Mouse (Mus musculus): ENCODE results near the gene Atxn1.

The Atxn1 gene

DNA sequence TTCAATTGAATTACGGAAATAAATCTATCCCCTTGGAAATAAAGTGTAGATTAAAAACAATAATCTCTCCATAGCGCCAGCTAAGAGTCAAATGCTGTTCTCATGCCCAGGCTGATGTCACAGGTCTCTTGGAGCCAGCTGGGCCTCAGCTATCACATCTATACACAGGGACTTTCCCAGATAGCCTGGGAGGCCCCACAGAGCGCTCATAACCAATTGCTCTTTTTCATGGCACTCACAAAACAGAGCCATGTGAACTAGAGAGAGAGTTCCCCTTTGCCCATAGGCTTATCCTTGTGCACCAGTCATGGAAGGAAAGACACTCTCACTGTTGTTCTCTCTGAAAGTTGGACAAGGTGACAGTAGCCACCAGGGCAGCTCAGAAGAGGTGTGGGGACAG is 230.3 kb downstream of the Atxn1 start:
- no peak for DNase-seq (ENCODE audit: low spot score in 2 of 2)

DNA sequence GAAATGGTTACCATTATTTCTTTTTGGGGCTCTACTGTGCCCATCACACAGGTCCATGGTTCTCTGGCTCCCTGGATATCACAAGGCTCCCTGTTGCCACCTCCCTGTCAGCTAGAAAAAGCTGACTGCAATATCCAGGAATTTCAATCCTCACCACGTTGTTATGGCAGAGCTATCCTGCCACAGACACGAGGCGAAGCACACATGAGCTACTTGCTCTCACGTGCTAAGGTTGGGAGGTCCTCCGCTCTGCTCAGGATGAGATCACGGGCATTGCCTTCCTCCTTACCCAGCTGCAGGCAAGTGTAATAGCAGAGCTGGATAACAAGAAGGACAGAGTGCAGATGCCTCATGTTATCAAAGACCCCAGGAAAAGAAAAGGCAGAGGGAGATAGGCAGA is 232.2 kb downstream of the Atxn1 start:
- DNase-seq (ENCODE audit: low spot score in 2 of 2): no peak

DNA sequence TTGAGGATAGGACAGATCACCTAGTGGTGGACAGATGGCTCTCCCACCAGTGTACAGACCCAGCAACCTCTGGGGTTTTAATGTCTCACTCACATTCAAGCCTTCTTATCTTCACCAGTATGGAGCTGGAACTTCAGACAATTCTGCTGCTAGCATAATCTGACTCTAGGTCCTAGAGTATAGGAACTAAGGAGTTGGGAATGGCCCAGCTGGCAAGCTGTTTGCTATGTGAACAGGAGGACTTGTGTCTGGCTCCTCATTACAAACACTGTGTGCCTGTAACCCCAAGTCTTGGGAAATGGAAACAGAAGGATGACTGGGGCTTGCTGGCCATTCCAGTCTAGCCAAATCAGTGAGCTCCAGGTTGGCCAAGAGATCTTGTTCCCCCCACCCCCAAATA is 237.9 kb downstream of the Atxn1 start:
- DNase-seq (ENCODE audit: low spot score in 2 of 2): no peak

DNA sequence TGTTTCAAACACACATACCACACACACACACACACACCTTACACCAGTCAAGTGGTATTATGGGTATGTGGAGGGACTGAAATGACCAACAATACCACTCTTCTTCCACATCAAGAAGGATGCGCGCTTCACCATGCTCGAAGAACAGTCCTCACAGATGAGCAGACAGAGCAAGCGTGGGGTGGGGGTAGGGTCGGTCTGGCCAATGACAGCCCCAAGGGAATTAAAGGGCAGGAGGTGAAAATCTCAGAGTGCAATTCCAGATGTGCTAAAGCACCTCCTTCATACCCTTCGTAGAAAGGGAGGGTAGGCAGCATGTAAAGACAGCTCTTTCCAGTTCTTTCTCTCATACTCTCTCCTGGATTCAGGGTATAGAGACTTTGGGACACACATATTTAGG is 238.6 kb downstream of the Atxn1 start:
- DNase-seq (ENCODE audit: low spot score in 2 of 2): no peak

DNA sequence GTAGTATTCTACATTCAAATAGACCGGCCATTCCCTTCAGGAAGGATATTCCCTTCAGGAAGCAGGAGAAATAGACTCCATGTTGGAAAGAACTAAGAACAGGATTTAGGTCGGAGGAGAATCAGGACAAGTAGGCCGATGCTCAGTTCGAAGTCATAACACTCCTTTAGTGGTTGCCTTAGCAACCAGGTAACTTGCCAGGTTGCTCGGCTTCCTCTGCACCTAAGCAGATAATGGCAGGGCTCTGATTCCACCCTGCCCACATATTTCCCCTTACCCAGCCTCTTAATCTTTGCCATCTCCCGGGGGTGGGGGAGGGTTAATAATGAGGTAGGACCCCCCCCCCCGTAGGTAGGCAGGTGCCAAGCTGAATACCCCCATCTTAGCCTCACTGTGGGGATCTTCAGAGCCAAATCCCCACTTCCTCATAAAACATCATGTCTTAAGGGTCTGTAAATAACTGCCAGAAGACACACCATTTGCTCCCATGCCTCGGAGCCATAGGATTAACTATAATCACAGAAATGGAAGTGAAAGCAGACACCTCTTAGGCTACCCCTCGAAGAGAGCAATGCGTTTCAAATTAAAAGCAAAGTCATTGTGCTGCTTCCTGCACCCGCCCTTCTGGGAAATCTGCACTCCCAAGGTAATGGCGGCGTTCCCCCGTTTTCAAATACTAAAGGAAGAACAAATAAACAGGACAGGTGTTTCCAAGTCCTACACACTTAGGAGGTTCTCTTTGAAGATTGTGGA is 240.1 kb downstream of the Atxn1 start:
- DNase-seq (ENCODE audit: low spot score in 2 of 2): no peak

DNA sequence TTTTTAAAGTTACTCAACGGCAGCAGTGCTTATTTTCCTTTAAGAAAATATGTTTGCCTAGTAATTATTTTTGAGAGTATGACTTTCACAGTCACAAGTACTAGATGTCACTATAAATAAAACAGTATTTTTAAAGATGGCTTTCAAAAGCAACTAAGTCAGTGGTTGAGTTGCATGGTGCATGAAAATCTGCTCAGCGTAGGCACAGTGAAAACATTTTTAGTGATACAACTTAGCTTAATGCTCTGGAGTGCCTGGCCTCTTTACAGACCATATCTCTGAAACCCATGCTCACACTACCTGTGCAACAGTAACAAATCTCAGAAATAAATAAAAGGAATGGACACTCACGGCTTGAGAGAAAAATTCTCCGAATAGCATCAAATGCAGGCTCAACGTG is 241.9 kb downstream of the Atxn1 start:
- no peak for DNase-seq (ENCODE audit: low spot score in 2 of 2)

DNA sequence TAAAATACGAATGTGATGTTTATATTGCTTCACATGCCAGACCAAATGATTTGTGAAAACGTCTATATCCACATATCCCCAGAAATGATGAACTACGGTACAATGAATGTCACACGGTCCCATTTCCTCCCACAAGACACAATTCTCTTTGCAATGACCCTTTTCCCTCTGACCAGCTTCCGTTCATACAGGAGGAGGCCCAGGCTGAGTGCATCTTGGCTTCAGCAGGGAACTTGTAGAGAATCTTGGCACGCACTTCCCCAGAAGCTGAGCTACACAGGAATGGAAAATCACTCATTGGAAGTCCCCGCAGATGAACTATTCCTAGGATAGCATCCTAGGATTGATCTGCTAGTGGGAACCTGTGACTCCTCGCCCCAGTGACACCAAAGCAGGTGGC is 243.2 kb downstream of the Atxn1 start:
- DNase-seq (ENCODE audit: low spot score in 2 of 2): no peak

DNA sequence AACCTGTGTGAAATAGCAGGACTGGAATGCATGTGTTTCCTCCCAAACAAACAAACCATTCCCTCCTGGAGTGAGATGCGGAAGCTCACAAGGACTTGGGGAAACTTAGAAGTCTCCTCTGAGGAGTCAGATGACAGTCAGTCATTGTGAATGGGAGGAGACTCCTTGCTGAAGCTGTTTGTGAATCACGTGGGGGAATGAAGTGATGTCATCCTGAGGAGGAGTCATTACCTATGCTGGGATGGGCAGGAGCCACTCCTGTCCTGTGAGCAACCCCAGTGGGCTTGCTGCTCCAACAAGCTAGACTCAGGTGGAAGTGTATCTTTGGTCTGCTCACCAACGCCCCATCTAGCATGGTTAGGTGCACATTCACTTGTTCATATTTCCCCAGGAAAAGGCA is 246.0 kb downstream of the Atxn1 start:
- no peak for DNase-seq (ENCODE audit: low spot score in 2 of 2)

DNA sequence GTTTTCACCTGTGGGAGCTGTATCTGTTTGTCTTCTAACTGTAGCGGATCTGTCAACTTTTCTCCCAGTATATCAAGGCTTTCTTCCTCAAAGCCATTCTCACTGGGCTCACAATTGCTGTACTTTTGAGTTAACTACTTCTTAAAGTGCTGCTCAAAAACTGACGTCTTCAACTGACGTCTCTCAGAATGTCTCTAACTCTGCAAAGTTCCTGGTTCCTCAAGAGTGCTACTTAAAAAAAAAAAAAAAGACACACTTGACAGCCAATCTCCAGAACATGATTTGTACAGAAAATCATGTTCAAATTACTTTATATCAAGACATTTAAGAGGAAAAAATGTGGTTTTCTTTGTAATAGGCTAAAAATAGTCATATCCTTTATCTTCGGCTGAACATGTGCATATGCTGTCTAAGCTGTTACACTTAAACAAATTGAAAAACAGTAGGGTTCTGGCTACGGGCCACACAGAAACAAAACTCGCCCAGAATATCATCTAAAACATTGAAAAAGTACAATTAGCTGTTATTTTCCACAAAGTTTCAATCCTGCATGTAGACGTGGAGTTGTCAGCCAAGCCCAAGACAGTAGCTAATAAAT is 249.1 kb downstream of the Atxn1 start:
- no peak for DNase-seq (ENCODE audit: low spot score in 2 of 2)

DNA sequence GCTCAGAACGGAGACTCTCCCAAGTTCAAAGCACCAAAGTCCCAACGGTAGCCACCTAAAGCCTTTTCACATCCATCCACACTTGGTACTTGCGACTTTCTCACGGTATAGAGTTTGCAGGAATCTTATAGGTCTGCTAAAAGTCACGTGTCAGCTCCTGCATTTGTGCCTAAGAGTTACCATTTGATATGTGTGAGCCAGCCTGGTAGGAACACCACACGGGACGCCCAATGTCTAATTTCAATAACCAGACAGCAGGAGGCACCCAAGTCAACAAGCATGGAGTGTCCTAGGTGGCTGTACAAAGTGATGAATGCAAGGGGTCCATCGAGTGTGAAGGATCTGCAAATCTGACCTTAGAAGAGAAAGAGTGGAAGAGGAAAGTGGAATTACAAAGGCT is 254.8 kb downstream of the Atxn1 start:
- no peak for DNase-seq (ENCODE audit: low spot score in 2 of 2)

DNA sequence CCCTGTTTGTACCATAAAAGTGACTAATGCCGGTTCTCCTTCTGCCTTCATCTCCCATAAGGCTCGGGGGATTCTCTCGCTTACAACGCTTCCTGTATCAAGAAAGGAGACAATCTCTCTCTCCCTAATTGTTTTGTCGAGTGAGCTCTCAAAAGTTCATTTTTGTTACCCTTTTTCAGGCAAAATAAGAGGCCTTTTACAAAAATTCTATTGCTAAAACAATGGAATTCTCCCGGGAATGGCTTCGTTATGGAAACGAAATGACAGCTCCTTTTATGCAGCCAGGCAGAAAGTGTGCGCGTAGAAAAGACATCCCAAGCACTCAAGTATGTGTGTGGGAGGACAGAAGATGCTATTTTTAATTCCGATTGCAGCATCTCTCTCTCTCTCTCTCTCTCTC is 255.4 kb downstream of the Atxn1 start:
- no peak for DNase-seq (ENCODE audit: low spot score in 2 of 2)

DNA sequence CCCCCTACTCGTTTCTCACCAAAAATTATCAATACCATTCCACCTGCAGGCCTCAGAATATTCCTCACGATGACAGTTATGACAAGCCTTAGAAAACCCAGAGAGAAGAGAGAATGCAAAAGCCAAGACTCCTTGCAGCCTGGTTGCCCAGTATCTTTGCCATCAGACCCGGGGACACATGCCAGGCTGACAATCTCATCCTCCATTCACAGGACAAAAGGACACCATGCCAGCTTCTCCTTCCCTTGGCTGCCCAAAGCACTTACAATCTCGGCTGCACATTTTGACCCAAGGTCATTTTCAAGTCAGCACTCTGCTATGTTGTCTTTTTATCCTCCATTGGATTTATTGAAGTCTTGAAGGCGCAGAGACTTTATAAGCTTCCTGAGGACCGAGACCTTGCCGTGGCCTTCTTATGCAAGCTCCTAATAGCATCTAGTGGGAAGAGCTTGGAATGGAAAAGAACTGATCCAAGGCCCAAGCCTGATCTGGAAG is 263.5 kb downstream of the Atxn1 start:
- no peak for DNase-seq (ENCODE audit: low spot score in 2 of 2)

DNA sequence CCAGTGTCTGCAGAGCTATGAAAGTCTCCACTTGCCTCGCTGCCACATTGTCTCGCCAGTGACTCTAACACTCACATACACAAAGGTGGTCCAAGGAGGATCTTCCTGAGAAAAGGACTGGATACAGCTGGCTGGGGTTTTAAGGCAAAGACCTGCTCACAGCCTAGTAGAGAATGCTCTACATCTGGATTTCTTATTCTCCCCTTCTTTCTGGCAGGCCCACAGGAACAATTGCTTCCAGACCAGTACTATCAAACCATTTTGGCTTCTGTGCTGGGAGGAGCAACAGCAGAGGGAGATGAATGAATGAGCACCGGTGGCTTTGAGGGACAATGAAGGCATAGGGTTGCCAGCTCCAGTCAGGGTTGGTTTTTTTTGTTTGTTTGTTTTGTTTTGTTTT is 265.8 kb downstream of the Atxn1 start:
- no peak for DNase-seq (ENCODE audit: low spot score in 2 of 2)

DNA sequence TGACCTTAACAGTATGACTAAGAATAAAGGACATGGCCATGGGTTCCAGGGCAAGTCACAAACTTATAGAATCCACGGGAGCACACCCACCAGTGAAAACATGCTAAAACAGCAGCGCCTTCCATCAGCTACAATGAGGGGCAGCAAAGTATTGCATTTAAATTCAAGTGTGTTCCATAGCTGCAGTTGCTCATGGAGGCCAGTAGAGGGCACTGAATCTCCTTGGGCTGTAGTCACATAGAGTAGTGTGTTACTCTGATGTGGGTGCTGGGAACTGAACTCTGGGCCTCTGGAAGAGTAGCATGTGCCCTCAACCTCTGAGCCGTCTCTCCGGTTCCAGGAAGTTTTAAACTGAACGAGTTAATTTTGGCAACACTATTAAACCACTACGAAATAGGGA is 268.8 kb downstream of the Atxn1 start:
- no peak for DNase-seq (ENCODE audit: low spot score in 2 of 2)

DNA sequence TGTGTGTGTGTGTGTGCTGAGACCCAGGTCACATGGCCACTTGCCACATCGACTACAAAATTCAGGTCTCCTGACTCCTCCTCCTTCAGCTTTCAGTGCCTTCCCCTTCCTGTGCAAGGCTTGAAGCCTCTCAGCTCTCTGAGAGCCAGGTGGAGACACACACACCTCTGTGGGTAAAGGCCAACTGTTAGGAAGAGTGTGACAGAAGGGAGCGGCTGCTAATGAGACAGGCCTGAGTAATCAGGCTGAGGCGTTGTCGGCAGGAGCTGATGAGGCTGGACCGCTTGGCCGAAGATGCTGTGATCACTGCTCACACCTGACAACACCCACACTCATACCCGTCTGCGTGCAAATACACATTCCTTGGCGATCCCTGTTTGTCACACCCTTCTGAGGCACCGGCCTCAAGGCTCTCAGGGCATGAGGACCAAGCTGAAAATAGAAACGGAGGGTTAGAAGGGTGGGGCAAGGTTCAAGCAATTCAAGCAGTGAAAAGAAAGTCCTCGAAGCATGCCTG is 269.8 kb downstream of the Atxn1 start:
- no peak for DNase-seq (ENCODE audit: low spot score in 2 of 2)

DNA sequence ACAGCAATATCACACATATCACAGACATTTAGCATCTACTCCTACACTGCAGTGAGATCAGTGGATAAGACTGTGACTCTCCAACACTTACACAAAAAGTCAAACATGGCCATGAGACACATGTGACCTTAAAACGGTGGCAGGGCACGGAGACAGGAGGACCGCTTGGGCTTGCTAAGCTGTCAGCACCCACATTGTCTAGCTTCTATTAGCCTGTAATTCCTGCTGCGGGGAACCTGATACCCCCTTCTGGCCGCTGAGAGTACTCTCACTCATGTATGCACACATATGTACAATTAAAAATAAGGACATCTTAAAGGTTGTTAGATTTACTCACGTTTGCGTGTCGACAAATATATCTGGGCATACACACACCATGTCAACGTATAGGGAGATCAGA is 270.9 kb downstream of the Atxn1 start:
- no peak for DNase-seq (ENCODE audit: low spot score in 2 of 2)

DNA sequence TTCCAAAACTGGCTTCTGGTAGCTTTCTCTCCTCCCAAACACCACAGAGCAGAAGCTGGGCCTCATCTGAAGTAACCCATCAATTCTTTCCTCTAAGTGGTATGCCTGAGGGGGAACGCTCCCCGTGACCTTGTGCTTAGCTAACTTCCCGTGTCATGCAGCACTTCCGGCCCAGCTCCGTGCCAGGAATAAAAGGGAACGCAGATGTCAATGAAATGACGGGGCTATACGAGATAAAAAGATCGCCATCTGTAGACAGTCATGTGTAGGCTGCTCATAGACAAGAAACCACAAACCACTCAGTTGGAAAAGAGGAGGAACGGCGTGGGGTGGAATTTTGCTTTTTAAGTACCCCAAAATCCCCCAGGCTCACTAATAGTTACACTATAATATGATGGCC is 271.3 kb downstream of the Atxn1 start:
- DNase-seq (ENCODE audit: low spot score in 2 of 2): no peak

DNA sequence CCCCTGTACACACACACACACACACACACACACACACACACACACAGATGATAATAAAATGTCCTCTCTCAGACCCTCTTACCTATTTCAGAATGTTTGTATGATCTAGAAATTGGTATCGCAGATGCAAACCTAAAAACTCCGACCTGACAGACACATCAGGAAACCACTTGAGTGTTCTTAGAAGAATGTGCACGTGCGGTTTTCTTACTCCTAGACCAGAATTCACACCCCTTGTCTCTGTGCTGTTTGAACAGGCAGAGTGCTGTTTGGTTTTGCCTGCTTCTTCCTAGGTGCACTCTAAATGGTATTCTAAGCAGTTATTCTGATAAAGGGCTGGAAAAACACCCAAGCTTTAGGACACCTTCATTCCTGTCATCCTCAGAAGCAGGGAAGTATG is 271.7 kb downstream of the Atxn1 start:
- peak; percentile 11 to 20 for DNase-seq (ENCODE audit: low spot score in 2 of 2)

DNA sequence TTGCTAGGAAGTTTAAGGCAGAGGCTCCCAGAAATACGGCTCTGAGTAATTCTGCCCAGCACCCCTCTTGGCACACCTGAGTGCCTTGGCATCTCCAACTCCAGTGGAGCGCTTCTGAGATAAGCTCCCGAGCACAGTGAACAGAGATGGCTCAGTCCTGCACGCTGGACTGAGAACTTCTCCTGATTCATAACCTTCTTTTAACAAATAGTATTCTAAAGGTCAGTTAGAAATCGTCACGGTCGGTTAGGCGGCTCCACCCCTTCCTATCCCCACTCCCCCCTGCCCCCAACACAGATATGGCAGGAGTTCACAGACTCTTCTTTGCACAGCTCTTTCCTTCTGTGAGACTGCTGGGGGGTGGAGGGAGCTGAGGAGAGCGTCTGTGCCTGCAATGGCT is 272.4 kb downstream of the Atxn1 start:
- DNase-seq (ENCODE audit: low spot score in 2 of 2): no peak

DNA sequence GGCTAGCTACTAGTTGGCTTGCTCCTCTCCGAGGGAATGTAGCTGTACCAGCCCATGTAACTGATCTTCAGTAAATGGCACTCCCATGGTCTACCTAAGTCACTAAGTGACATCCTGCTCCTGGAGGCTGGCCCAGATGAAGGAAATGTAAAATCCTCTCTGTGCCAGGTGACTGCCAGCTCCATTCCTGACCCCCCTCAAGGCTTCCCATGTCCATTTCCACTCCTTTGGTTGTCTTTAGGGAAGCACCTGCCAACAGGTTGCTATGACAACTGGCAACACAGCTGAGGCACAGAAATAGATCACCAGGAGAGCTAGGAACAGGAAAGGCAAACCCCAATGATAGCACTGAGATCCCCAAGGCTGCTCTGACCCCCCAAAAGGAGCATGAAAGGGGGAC is 274.4 kb downstream of the Atxn1 start:
- DNase-seq (ENCODE audit: low spot score in 2 of 2): no peak

DNA sequence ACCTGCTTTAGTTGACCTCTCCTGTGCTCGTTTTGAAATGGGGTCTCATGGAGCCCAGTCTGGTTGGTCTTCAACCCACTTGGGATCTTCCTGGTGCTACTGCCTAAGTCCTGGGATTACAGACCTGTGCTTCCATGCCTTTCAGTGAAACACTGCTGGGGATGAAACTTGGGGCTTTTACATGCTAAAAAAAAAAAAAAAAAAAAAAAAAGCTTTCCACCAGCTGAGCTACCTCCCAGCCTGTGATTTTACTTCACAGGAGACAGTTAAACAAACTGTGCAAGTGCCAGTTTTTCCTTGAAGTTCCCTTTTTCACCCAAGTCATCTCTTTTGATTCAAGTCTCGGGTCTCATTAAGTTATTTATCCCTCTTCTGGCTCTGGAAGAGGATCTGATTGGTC is 275.9 kb downstream of the Atxn1 start:
- no peak for DNase-seq (ENCODE audit: low spot score in 2 of 2)

DNA sequence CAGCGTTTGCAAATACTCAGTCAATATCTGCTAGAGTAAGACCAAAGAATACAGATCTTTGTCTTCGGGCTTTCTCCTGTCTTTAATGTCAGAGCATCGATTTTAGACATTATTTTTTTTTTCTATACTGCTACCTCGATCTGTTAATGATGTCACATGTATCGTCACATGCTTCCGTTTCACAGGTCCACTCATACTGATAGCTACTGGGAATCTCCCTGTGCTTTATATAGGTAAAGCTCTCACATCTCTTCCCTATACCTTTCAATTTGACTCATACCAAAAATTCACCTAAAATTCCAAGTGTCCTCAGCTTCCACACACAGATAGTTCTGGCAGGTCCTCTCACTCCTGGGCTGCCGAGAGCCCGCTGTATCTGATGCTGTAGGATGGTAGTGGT is 277.2 kb downstream of the Atxn1 start:
- DNase-seq (ENCODE audit: low spot score in 2 of 2): no peak

DNA sequence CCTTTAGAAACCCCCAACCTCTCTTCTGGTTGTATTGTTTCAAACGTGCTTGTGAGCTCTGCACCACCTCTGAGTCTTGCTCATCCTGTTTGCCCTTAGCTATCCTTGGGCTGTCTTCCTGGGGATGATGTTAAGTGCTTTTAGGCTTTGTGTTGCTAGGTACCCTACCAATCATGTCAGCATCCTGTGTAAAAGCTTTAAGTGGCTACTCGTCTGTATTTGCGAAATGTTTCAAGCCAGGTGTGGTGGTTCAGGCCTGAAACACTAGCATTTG is 278.6 kb downstream of the Atxn1 start:
- DNase-seq (ENCODE audit: low spot score in 2 of 2): no peak
